Mouse (Mus musculus) testis, adult 2 months (tissue): ENCODE measurements around the gene Sparc.

Experiments
- CTCF ChIP-seq: fragments of 200-500 bp; IDR thresholded peaks from 2 replicates; pipeline ENCODE4 v1.5.1; 2012; ENCODE audit warnings: low read depth, mild to moderate bottlenecking, inconsistent platforms, low read length, moderate library complexity; ENCODE audit not compliant: control insufficient read depth, insufficient read depth, insufficient replicate concordance
- POLR2A ChIP-seq: fragments of 200-500 bp; IDR thresholded peaks from 2 replicates; pipeline ENCODE4 v1.6.1; 2012; ENCODE audit warnings: low read depth, mild to moderate bottlenecking, inconsistent platforms, low read length, moderate library complexity; ENCODE audit not compliant: control insufficient read depth

DNA sequence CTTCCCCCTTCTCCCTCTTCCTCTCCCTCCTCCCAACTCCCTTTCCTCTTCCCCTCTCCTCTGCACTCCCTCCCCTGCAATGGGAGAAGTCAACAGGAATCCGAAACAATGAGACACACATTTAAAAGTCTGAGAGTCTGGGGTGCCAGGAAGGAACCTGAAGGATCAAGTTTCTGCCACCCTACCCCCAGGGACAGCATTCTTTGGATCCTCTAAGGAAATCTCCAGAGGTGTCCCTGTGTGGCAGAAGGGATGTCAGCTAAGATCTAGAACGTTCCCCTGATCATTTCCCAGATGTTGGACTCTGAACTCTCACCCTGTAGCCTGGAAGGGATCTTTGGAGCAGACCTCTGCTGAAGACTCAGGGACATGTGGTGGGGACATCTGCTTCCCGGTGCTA lies 12.5 kb downstream of the Sparc start:
- TF ChIP-seq CTCF: no peak
- no peak for TF ChIP-seq POLR2A
